Mouse (Mus musculus) midbrain, postnatal 0 days (tissue): ENCODE data around the gene Lzts2. TPM values are rescaled to one million over a fixed set of nuclear protein-coding genes. Genes with fewer than 3 reads are reported as not detected.

Source experiments
- ATAC-seq: fragments of 200-750 bp; cut with Nextera tagmentation; 2 replicates; pipeline ENCODE4 v1.8.0; 2017; ENCODE audit warnings: moderate number of reproducible peaks, mild to moderate bottlenecking, moderate TSS enrichment, moderate library complexity; ENCODE audit not compliant: low FRiP score
- DNase-seq: peaks from one replicate; pipeline ENCODE4 v3.0.0-alpha.2; 2015; ENCODE audit warnings: low spot score
- H3K27ac ChIP-seq: fragments of 300-500 bp; sonication (generic); 2 replicates; pipeline ENCODE4 v1.5.1; 2014; ENCODE audit warnings: low read depth, mild to moderate bottlenecking, low read length, mixed read lengths
- H3K27me3 ChIP-seq: fragments of 300-500 bp; sonication (generic); 2 replicates; pipeline ENCODE4 v1.6.1; 2014; ENCODE audit warnings: low read length, control low read depth, mixed read lengths; ENCODE audit not compliant: insufficient read depth
- H3K36me3 ChIP-seq: fragments of 300-500 bp; sonication (generic); 2 replicates; pipeline ENCODE4 v1.6.1; 2014; ENCODE audit warnings: low read length, control low read depth, mixed read lengths; ENCODE audit not compliant: insufficient read depth
- H3K4me1 ChIP-seq: fragments of 300-500 bp; sonication (generic); 2 replicates; pipeline ENCODE4 v1.6.1; 2014; ENCODE audit warnings: mild to moderate bottlenecking, control low read depth, antibody characterized with exemption, low read length, mixed read lengths; ENCODE audit not compliant: insufficient read depth
- H3K4me2 ChIP-seq: fragments of 300-500 bp; sonication (generic); 2 replicates; pipeline ENCODE4 v1.6.1; 2014; ENCODE audit warnings: low read depth, mild to moderate bottlenecking, low read length, mixed read lengths; ENCODE audit not compliant: poor library complexity, severe bottlenecking
- H3K4me3 ChIP-seq: fragments of 300-500 bp; sonication (generic); 2 replicates; pipeline ENCODE4 v1.5.1; 2014; ENCODE audit warnings: low read depth, mild to moderate bottlenecking, low read length, moderate library complexity
- H3K9ac ChIP-seq: fragments of 300-500 bp; sonication (generic); replicated peaks from 2 replicates; pipeline ENCODE4 v1.6.1; 2014; ENCODE audit warnings: mild to moderate bottlenecking, low read length, moderate library complexity, mixed read lengths; ENCODE audit not compliant: poor library complexity, severe bottlenecking
- H3K9me3 ChIP-seq: fragments of 300-500 bp; sonication (generic); 2 replicates; pipeline ENCODE4 v1.6.1; 2016; ENCODE audit warnings: low read length, control low read depth
- CTCF ChIP-seq: IDR thresholded peaks from 2 replicates; pipeline ENCODE4 v1.5.1; 2016; ENCODE audit warnings: antibody characterized with exemption, mild to moderate bottlenecking
- WGBS: fragments of 180-500 bp; shearing (Covaris S2); extraction: QIAGEN DNeasy Blood & Tissue Kit; methylation state at CpG from one replicate; pipeline ENCODE4 v1.1.7; 2014; 5-methylcytosine and 5-hydroxymethylcytosine counted together
- polyA plus RNA-seq: library from polyadenylated mRNA; unstranded; fragments of >200 nt; fragmentation: Nextera tagmentation; extraction: Ambion mirVana; gene quantifications from 2 replicates; pipeline ENCODE4 v1.2.1, GENCODE M21; 2015
- total RNA-seq: library from RNA; depleted of rRNA; stranded (reverse); fragments of >200 nt; gene quantifications from 2 replicates; pipeline ENCODE4 v1.2.3, GENCODE M21; 2014

Lzts2 gene
- total and polyA plus RNA-seq, 2 experiments from 2014 or later, result 12.9 to 40.4 TPM

DNA sequence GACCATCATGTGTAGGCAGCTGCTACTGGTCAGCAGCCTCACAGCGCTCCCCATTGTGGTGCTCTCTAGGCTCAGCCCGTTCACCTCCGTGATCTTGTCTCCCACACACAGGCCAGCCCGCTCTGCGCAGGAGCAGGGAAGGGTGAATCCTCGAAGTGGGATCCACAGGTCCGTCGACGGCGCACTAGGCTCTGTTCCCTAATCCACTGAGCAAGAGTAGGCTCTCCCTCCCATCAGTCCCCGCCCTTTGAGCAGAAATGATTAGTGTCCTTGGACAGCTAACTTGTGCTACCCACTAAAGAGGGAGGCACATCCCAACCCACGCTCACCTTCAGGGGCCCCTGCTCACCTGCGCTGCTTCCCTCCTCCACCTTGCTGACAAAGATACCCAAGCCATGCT lies 26.0 kb downstream of the Lzts2 start:
- DNase-seq (no peak), ATAC-seq (no peak)
- Histone ChIP-seq H3K27me3 (no peaks in the 10 kb centered on the region; the same call in 1 of the 2 replicates), H3K4me3 (no peak overlapping the region), H3K9me3 (no peaks in the 10 kb centered on the region), H3K36me3 (no peaks in the 10 kb centered on the region), H3K27ac (no peak overlapping the region), H3K9ac (no peak overlapping the region), H3K4me1 (no peaks in the 10 kb centered on the region), H3K4me2 (no peak overlapping the region)
- TF ChIP-seq CTCF, result no peak
- 60% methylated on average over 13 of the region's 13 CpGs for WGBS

DNA sequence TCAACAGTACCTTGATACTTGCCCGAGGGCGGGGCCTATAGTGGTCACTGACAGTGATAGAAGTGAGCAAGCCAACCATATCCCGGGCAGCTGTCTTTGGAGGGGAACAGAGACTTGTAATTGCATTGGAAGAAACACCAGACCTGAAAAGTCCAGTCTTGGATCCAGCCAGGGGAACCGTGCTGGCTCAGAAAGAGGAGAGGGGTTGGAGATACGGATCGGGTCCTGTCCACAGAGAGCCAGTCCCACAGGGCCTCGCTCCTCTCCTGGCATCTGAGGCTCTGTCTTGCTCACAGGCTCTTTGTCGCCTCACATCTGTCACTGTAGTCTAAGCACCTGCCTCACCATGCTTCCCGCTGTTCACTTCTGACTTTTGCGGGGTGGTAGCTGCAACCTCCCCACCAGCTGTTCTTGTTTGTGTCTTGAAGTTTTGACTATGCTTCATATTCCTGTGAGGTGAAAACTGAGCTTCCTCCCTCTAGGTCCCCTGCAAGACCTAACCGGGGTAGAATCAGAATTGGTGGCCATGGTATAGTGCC lies 30.2 kb downstream of the Lzts2 start:
- TF ChIP-seq CTCF, result no peak
- Histone ChIP-seq H3K27ac (no peak overlapping the region), H3K4me3 (no peak overlapping the region), H3K9me3 (no peaks in the 10 kb centered on the region), H3K36me3 (0 out of 2 replicates have a peak, but pooled peaks cover 1% of the 10 kb centered on the region), H3K9ac (no peak overlapping the region), H3K4me2 (peak overlapping the region; percentile 4; the same call in 1 of the 2 replicates), H3K4me1 (peaks cover 5% of the 10 kb centered on the region; the same call in 1 of the 2 replicates), H3K27me3 (no peaks in the 10 kb centered on the region; the same call in 1 of the 2 replicates)
- DNase-seq (no peak), ATAC-seq (no peak)
- 67% methylated on average over 11 of the region's 11 CpGs for WGBS

DNA sequence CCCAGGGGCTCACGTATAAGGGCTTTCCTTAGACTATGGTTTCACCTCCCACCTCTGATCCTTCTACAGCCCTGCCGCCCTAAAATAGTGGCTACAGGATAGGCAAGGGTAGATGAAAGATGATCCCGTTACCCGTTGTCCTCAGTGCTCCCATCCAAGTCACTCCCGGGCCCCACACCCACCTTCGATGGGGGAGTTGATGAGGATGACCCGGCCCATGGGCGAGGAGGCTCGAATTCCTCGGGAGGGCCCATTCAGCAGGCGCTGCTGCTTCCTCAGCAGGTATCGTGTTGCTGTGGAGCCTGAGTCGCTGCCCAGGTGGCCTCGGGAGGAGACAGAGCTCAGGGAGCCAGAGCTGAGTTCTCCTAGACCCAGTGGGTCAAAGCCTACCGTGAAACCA lies 31.0 kb downstream of the Lzts2 start:
- Histone ChIP-seq H3K36me3 (peaks cover 8% of the 10 kb centered on the region; the same call in 1 of the 2 replicates), H3K27ac (no peak overlapping the region), H3K9ac (no peak overlapping the region), H3K4me2 (peak overlapping the region; percentile 77; the same call in 1 of the 2 replicates), H3K4me3 (peak overlapping the region; percentile 6; the same call in 1 of the 2 replicates), H3K9me3 (no peaks in the 10 kb centered on the region), H3K27me3 (no peaks in the 10 kb centered on the region; the same call in 1 of the 2 replicates), H3K4me1 (peaks cover 5% of the 10 kb centered on the region; the same call in 1 of the 2 replicates)
- DNase-seq, result no peak
- no peak for ATAC-seq
- 55% methylated on average over 15 of the region's 15 CpGs for WGBS
- TF ChIP-seq CTCF, result no peak

DNA sequence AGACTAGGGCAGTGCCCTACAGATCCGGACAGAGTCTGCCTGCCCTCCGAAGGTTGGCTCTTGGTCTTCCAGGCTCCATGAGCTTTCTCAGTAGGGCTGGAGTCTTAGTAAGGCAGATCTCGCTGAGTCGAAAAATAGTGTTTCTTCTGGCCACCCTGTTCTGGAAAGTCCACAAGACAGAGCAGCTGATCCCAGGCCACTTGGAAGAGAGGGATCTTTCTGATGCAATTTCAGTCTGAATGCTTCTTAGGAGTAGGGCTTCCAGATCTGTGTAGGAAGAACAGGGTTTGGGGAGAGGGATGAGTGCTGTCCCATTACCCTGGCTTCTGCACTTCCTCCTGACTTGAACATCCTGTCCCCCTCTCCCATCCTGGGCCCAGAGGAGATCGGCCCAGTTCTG lies 31.4 kb downstream of the Lzts2 start, which contains the start of gene Pdzd7:
Gene Pdzd7 (minus strand): TSS at position 67 of the 400 bp plus-strand sequence.
- H3K9ac ChIP-seq, result peak within 1 kb of the TSS; percentile 68
- peaks cover 12% of the 10 kb centered on the region for H3K36me3 ChIP-seq
- H3K4me2 ChIP-seq, result peak within 1 kb of the TSS; percentile 77
- H3K27ac ChIP-seq, result peak within 1 kb of the TSS; percentile 94
- TF ChIP-seq CTCF, result no peak
- peaks cover 5% of the 10 kb centered on the region; the same call in 1 of the 2 replicates for H3K4me1 ChIP-seq
- H3K4me3 ChIP-seq, result peak within 1 kb of the TSS; percentile 57
- H3K9me3 ChIP-seq, result no peaks in the 10 kb centered on the region
- 86% methylated on average over 5 of the region's 5 CpGs for WGBS
- no peak for DNase-seq
- no peaks in the 10 kb centered on the region for H3K27me3 ChIP-seq
- no peak for ATAC-seq

DNA sequence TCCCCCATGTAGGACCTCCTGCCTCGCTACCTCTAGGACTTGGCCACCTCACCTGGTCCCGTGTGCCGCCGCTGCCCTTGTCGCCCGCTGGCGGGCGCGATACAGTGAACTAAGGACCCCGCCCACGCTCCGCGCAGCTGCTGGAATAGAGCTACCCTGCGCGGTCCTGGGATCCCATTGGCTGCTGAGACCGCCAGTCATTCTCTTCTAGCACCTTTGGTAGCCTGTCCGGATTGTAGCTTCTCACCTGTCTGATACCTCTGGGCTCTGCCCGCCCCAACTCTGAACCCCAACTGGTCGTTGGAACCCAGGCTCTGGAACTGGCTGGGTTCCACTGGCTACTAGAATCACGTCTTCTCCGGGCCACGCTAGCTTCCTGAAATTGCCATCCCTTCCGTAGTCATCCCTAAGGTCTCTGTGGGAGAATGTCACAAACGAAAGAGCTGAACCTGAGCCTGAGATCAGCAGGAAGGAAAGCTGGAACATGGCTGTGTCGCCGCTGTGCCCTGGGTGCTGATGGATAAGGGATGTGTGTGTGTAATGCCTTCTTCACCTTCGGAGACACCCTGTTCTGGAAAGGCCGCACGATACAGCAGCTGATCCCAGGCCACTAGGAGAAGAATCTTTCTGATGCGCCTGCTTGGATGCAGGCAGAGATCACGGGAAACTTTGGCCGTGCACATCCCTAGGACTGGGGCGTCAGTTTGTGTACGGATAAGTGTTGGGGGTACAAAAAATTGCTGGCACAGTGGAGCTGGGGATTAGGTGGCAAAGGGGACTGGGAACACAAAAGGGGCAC lies 32.5 kb downstream of the Lzts2 start:
- Histone ChIP-seq H3K4me2 (peak overlapping the region; percentile 77), H3K4me1 (peaks cover 5% of the 10 kb centered on the region; the same call in 1 of the 2 replicates), H3K4me3 (peak overlapping the region; percentile 57), H3K9me3 (no peaks in the 10 kb centered on the region), H3K9ac (peak overlapping the region; percentile 68), H3K27me3 (no peaks in the 10 kb centered on the region), H3K36me3 (peaks cover 19% of the 10 kb centered on the region), H3K27ac (peak overlapping the region; percentile 94)
- DNase-seq, result peak; percentile 94
- TF ChIP-seq CTCF, result peak; percentile 51
- under 1% methylated on average over 34 of the region's 34 CpGs for WGBS
- ATAC-seq, result peak; percentile 69
